Mouse (Mus musculus): Measurements from ENCODE around the gene Tuba1a.
"Not testable (repeated sequence)": the region's sequence is repeated elsewhere in the genome, so short reads cannot be mapped to it uniquely, and the experiment has no call there.

The Tuba1a gene

GRCm38 (mm10) chr15:98954425-98955253 is 1.1 kb upstream of the Tuba1a start:
- peak; percentile 67 for DNase-seq

- DNase-seq: no peak
Measured at GRCm38 (mm10) chr15:98952751-98953400, 627 bp downstream of the Tuba1a start.

- no peak for DNase-seq
Measured at GRCm38 (mm10) chr15:98952063-98952455, 1.4 kb downstream of the Tuba1a start.

- not testable (repeated sequence) for DNase-seq
Measured at GRCm38 (mm10) chr15:98951122-98952062, 2.1 kb downstream of the Tuba1a start.

- DNase-seq: no peak
Measured at GRCm38 (mm10) chr15:98949607-98949892, 4.0 kb downstream of the Tuba1a start.

GRCm38 (mm10) chr15:98948857-98949606 is 4.5 kb downstream of the Tuba1a start:
- no peak for DNase-seq

GRCm38 (mm10) chr15:98948382-98948781 is 5.1 kb downstream of the Tuba1a start:
- no peak for DNase-seq

GRCm38 (mm10) chr15:98947884-98948283 is 5.6 kb downstream of the Tuba1a start:
- no peak for DNase-seq

- no peak for DNase-seq
Measured at GRCm38 (mm10) chr15:98943133-98943532, 10.4 kb downstream of the Tuba1a start.

GRCm38 (mm10) chr15:98942081-98942480 is 11.4 kb downstream of the Tuba1a start:
- no peak for DNase-seq

GRCm38 (mm10) chr15:98941539-98941938 is 12.0 kb downstream of the Tuba1a start:
- no peak for DNase-seq

- no peak for DNase-seq
Measured at GRCm38 (mm10) chr15:98940816-98941215, 12.7 kb downstream of the Tuba1a start.

- peak; percentile 91 for DNase-seq
Measured at GRCm38 (mm10) chr15:98934217-98934839, 19.2 kb downstream of the Tuba1a start, which contains the start of gene Tuba1b. TSS of gene Tuba1b (minus strand) at chr15:98934565.

- DNase-seq: peak; percentile 96
Measured at GRCm38 (mm10) chr15:98933833-98934216, 19.7 kb downstream of the Tuba1a start.

- DNase-seq: peak; percentile 50
Measured at GRCm38 (mm10) chr15:98933004-98933671, 20.4 kb downstream of the Tuba1a start.

- no peak for DNase-seq
Measured at GRCm38 (mm10) chr15:98930998-98931397, 22.5 kb downstream of the Tuba1a start.

- no peak for DNase-seq
Measured at GRCm38 (mm10) chr15:98930017-98930734, 23.3 kb downstream of the Tuba1a start.

- DNase-seq: peak; percentile 82
Measured at GRCm38 (mm10) chr15:98928598-98929240, 24.8 kb downstream of the Tuba1a start.

- no peak for DNase-seq
Measured at GRCm38 (mm10) chr15:98927566-98927965, 25.9 kb downstream of the Tuba1a start.

- DNase-seq: no peak
Measured at GRCm38 (mm10) chr15:98924682-98925081, 28.8 kb downstream of the Tuba1a start.

All from cerebellum, adult 8-10 months (tissue).